Mouse (Mus musculus): Measurements from ENCODE around the gene Coq9. TPM values are rescaled to one million over a fixed set of nuclear protein-coding genes. Genes with fewer than 3 reads are reported as not detected.

Coq9 gene
- 42.9 and 47.1 TPM in 2 replicates for total RNA-seq (2012; rRNA removed)

- no peak for TF ChIP-seq ZNF384 (IDR thresholded peaks at IDR 0.05; ENCODE audit: low read depth, low read length)
- peak; percentile 88 for TF ChIP-seq HCFC1 (IDR thresholded peaks at IDR 0.05; ENCODE audit: borderline replicate concordance, insufficient read depth, low read length)
- TF ChIP-seq MAFK (IDR thresholded peaks at IDR 0.05; ENCODE audit: insufficient read depth, low read depth, low read length): no peak
- peak; percentile 98 for TF ChIP-seq CHD2 (IDR thresholded peaks at IDR 0.05; ENCODE audit: low read depth, low read length)
- no peak for TF ChIP-seq ZC3H11A (IDR thresholded peaks at IDR 0.05; ENCODE audit: borderline replicate concordance, low read depth, low read length)
- Histone ChIP-seq H3K36me3 (ENCODE audit: control insufficient read depth, insufficient read depth, low read length, poor library complexity, severe bottlenecking) (peaks cover 3% of the 10 kb centered on the region; the same call in 1 of the 2 replicates), H3K9ac (ENCODE audit: insufficient read depth, low read depth, low read length, poor library complexity, severe bottlenecking) (peak within 1 kb of the TSS; percentile 98), H3K27ac (ENCODE audit: insufficient read depth, low read depth, low read length, poor library complexity, severe bottlenecking) (peak within 1 kb of the TSS; percentile 52), H3K9me3 (ENCODE audit: control insufficient read depth, insufficient read depth, low read depth, low read length) (no peaks in the 10 kb centered on the region), H3K4me1 (ENCODE audit: control insufficient read depth in 2 of 2, insufficient read depth in 2 of 2, low read length in 2 of 2, poor library complexity in 1 of 2) (peaks cover 2 to 6% of the 10 kb centered on the region in 2 experiments; a peak in 1 of 4 replicates), H3K4me3 (ENCODE audit: insufficient read depth in 1 of 2, low read depth in 1 of 2, low read length in 2 of 2, poor library complexity in 1 of 2, severe bottlenecking in 1 of 2) (peak within 1 kb of the TSS; percentile 81 to 95)
- in situ Hi-C loops (cut with MboI; ENCODE audit: low sequenced_read_pairs in 2 of 2, unreplicated experiment in 2 of 2): no loop called here
- DNase-seq (ENCODE audit: low read depth, low spot score): peak; percentile 89
These were observed at the start of gene Coq9, which contains the start of gene Ciapin1 for GRCm38 (mm10) chr8:94837662-94838574. Gene Coq9, plus strand, starts transcription at chr8:94838321. Gene Ciapin1, minus strand, starts transcription at chr8:94838358.

GRCm38 (mm10) chr8:94789256-94789955 lies 48.7 kb upstream of the Coq9 start:
- Histone ChIP-seq H3K9me3 (ENCODE audit: control insufficient read depth, insufficient read depth, low read depth, low read length) (no peaks in the 10 kb centered on the region), H3K27ac (ENCODE audit: insufficient read depth, low read depth, low read length, poor library complexity, severe bottlenecking) (no peak overlapping the region), H3K4me1 (ENCODE audit: control insufficient read depth in 2 of 2, insufficient read depth in 2 of 2, low read length in 2 of 2, poor library complexity in 1 of 2) (peaks cover 2 to 17% of the 10 kb centered on the region in 2 experiments; a peak in 3 of 4 replicates), H3K36me3 (ENCODE audit: control insufficient read depth, insufficient read depth, low read length, poor library complexity, severe bottlenecking) (no peaks in the 10 kb centered on the region), H3K4me3 (ENCODE audit: insufficient read depth in 1 of 2, low read depth in 1 of 2, low read length in 2 of 2, poor library complexity in 1 of 2, severe bottlenecking in 1 of 2) (no peak overlapping the region), H3K9ac (ENCODE audit: insufficient read depth, low read depth, low read length, poor library complexity, severe bottlenecking) (no peak overlapping the region)
- DNase-seq (ENCODE audit: low read depth, low spot score): no peak
- in situ Hi-C loops (cut with MboI; ENCODE audit: low sequenced_read_pairs in 2 of 2, unreplicated experiment in 2 of 2): no loop called here
- no peak for TF ChIP-seq MAFK (IDR thresholded peaks at IDR 0.05; ENCODE audit: insufficient read depth, low read depth, low read length)
- TF ChIP-seq HCFC1 (IDR thresholded peaks at IDR 0.05; ENCODE audit: borderline replicate concordance, insufficient read depth, low read length): no peak
- TF ChIP-seq ZNF384 (IDR thresholded peaks at IDR 0.05; ENCODE audit: low read depth, low read length): no peak

- no peak for DNase-seq (ENCODE audit: low read depth, low spot score)
- Histone ChIP-seq H3K27ac (ENCODE audit: insufficient read depth, low read depth, low read length, poor library complexity, severe bottlenecking) (no peak overlapping the region), H3K9me3 (ENCODE audit: control insufficient read depth, insufficient read depth, low read depth, low read length) (no peaks in the 10 kb centered on the region), H3K4me3 (ENCODE audit: insufficient read depth in 1 of 2, low read depth in 1 of 2, low read length in 2 of 2, poor library complexity in 1 of 2, severe bottlenecking in 1 of 2) (no peak overlapping the region), H3K9ac (ENCODE audit: insufficient read depth, low read depth, low read length, poor library complexity, severe bottlenecking) (no peak overlapping the region), H3K36me3 (ENCODE audit: control insufficient read depth, insufficient read depth, low read length, poor library complexity, severe bottlenecking) (no peaks in the 10 kb centered on the region), H3K4me1 (ENCODE audit: control insufficient read depth in 2 of 2, insufficient read depth in 2 of 2, low read length in 2 of 2, poor library complexity in 1 of 2) (no peaks in the 10 kb centered on the region)
- TF ChIP-seq MAFK (IDR thresholded peaks at IDR 0.05; ENCODE audit: insufficient read depth, low read depth, low read length): no peak
- no peak for TF ChIP-seq HCFC1 (IDR thresholded peaks at IDR 0.05; ENCODE audit: borderline replicate concordance, insufficient read depth, low read length)
- no peak for TF ChIP-seq ZC3H11A (IDR thresholded peaks at IDR 0.05; ENCODE audit: borderline replicate concordance, low read depth, low read length)
- TF ChIP-seq CHD2 (IDR thresholded peaks at IDR 0.05; ENCODE audit: low read depth, low read length): no peak
- no peak for TF ChIP-seq ZNF384 (IDR thresholded peaks at IDR 0.05; ENCODE audit: low read depth, low read length)
- in situ Hi-C loops (cut with MboI; ENCODE audit: low sequenced_read_pairs in 2 of 2, unreplicated experiment in 2 of 2): no loop called here
These were observed 43.8 kb upstream of the Coq9 start for GRCm38 (mm10) chr8:94794368-94794767.

- in situ Hi-C loops (cut with MboI; ENCODE audit: low sequenced_read_pairs in 2 of 2, unreplicated experiment in 2 of 2): no loop called here
- no peak for TF ChIP-seq CHD2 (IDR thresholded peaks at IDR 0.05; ENCODE audit: low read depth, low read length)
- Histone ChIP-seq H3K4me3 (ENCODE audit: insufficient read depth in 1 of 2, low read depth in 1 of 2, low read length in 2 of 2, poor library complexity in 1 of 2, severe bottlenecking in 1 of 2) (no peak overlapping the region), H3K4me1 (ENCODE audit: control insufficient read depth in 2 of 2, insufficient read depth in 2 of 2, low read length in 2 of 2, poor library complexity in 1 of 2) (no peaks in the 10 kb centered on the region), H3K9me3 (ENCODE audit: control insufficient read depth, insufficient read depth, low read depth, low read length) (no peaks in the 10 kb centered on the region), H3K27ac (ENCODE audit: insufficient read depth, low read depth, low read length, poor library complexity, severe bottlenecking) (no peak overlapping the region), H3K9ac (ENCODE audit: insufficient read depth, low read depth, low read length, poor library complexity, severe bottlenecking) (no peak overlapping the region), H3K36me3 (ENCODE audit: control insufficient read depth, insufficient read depth, low read length, poor library complexity, severe bottlenecking) (no peaks in the 10 kb centered on the region)
- DNase-seq (ENCODE audit: low read depth, low spot score): no peak
These were observed 43.3 kb upstream of the Coq9 start for GRCm38 (mm10) chr8:94794782-94795181.

All from ES-E14 (cell line).